Mouse (Mus musculus) lung, postnatal 4 days (tissue): ENCODE results near the gene Gm26897.

Experiments
- DNase-seq, 2 experiments: peaks; one replicate each; pipeline ENCODE4 v3.0.0; 2021

The Gm26897 gene

GRCm38 (mm10) chr5:111733851-111734250 lies at the start of gene Gm26897:
TSS of gene Gm26897 (plus strand) at chr5:111733924.
- no peak for DNase-seq

GRCm38 (mm10) chr5:111687370-111687769 lies 46.4 kb upstream of the Gm26897 start:
- no peak for DNase-seq

GRCm38 (mm10) chr5:111688584-111688983 lies 45.1 kb upstream of the Gm26897 start:
- DNase-seq, result no peak

GRCm38 (mm10) chr5:111697996-111698395 lies 35.7 kb upstream of the Gm26897 start:
- DNase-seq, result no peak

GRCm38 (mm10) chr5:111699711-111700303 lies 33.9 kb upstream of the Gm26897 start:
- no peak for DNase-seq

- peak in 1 of 2 experiments; percentile 32 for DNase-seq
Measured at GRCm38 (mm10) chr5:111701634-111702329, 31.9 kb upstream of the Gm26897 start.

- DNase-seq, result no peak
Measured at GRCm38 (mm10) chr5:111703586-111703985, 30.1 kb upstream of the Gm26897 start.

- DNase-seq, result no peak
Measured at GRCm38 (mm10) chr5:111704326-111704725, 29.4 kb upstream of the Gm26897 start.

GRCm38 (mm10) chr5:111709195-111709901 lies 24.4 kb upstream of the Gm26897 start:
- DNase-seq, result no peak

GRCm38 (mm10) chr5:111719018-111719417 lies 14.7 kb upstream of the Gm26897 start:
- DNase-seq, result no peak

GRCm38 (mm10) chr5:111720726-111721125 lies 13.0 kb upstream of the Gm26897 start:
- no peak for DNase-seq

- no peak for DNase-seq
Measured at GRCm38 (mm10) chr5:111724713-111725112, 9.0 kb upstream of the Gm26897 start.

GRCm38 (mm10) chr5:111725195-111725920 lies 8.4 kb upstream of the Gm26897 start:
- no peak for DNase-seq

- DNase-seq, result no peak
Measured at GRCm38 (mm10) chr5:111728411-111728810, 5.3 kb upstream of the Gm26897 start.

GRCm38 (mm10) chr5:111730560-111731167 lies 3.1 kb upstream of the Gm26897 start:
- DNase-seq, result peak in 1 of 2 experiments; percentile 32

- no peak for DNase-seq
Measured at GRCm38 (mm10) chr5:111732194-111732593, 1.5 kb upstream of the Gm26897 start.

- no peak for DNase-seq
Measured at GRCm38 (mm10) chr5:111739480-111739879, 5.8 kb downstream of the Gm26897 start.

- DNase-seq, result no peak
Measured at GRCm38 (mm10) chr5:111740384-111741275, 6.9 kb downstream of the Gm26897 start.

- DNase-seq, result no peak
Measured at GRCm38 (mm10) chr5:111741352-111741751, 7.6 kb downstream of the Gm26897 start.

GRCm38 (mm10) chr5:111742290-111742898 lies 8.7 kb downstream of the Gm26897 start:
- DNase-seq, result no peak

GRCm38 (mm10) chr5:111749599-111749998 lies 15.9 kb downstream of the Gm26897 start:
- no peak for DNase-seq
